Mouse (Mus musculus) CD4-positive helper T cell, adult 2 months (primary cell): ENCODE measurements around the gene Abracl.

Source experiments
- DNase-seq: peaks from one replicate; pipeline ENCODE4 v3.0.0-alpha.2; 2012; ENCODE audit warnings: low read depth, missing footprints, low spot score

Abracl gene

DNA sequence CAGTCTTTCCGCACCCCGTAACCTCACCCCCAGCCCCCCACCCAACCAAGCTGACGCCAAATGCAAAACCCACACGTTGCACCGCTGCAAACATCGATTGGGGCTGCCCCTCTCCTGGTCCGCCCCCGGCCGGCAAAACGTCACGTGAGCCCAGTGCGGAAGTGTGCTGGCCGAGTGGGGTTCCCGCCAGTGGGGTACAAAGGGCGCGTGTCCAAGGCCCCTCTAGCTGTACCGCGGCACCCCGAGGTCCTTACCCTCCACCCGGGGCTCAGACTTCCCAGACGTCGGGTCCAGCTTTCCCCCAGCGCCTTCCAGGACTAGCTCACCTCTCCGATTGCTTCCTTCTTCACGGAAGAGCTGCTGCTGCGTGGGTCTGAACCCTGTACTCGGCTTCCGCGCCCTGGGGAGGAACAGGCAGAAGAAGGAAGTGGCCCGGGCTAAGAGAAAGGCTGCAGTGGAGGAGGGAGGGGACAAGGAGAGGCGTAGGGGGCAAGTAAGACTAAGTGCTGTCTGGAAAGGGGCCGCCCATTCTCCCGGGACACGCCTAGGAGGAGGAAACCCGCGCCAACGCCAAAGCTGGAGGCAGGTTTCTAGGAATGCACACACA is at the start of gene Abracl:
Gene Abracl (minus strand): TSS at position 548 of the 607 bp plus-strand sequence.
- peak; percentile 89 for DNase-seq

DNA sequence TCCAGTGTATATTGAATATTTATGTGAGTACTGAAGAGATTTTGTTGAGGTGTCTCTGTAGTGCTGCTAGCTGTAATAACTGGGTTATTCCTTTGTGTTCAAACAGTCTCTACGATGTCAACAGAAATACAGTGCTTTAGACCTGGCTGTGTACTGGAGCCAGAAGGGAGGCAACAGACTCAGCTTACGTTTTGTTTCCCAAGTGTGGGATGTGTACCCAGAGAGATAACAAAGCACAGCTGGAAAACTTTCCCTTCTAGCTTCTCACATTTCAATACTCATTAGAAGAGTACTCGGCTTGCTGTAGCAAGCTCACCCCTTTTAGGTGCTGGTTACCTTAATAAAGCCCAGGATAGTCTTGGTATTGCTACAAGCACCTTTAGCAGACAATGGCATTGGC is 49.8 kb upstream of the Abracl start:
- DNase-seq, result no peak

DNA sequence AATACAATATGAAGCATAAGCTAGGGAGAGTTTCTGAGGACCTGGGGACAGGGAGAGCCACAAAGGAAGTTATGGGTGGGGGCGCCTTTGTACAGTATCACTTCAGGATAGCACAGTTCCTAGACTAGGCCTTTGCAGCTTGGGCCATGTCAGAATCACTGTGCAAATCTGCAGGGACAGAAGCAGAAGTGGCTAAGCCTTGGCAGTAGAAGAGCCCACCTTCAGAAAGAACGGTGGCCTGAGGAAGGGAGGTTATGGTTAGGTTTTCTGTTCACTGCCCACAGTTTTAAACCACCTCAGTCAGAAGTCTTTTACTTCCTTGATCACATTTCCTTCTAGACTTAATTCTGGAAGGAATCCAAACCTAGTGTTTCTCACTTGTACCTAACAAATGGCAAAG is 47.5 kb upstream of the Abracl start:
- DNase-seq, result no peak

DNA sequence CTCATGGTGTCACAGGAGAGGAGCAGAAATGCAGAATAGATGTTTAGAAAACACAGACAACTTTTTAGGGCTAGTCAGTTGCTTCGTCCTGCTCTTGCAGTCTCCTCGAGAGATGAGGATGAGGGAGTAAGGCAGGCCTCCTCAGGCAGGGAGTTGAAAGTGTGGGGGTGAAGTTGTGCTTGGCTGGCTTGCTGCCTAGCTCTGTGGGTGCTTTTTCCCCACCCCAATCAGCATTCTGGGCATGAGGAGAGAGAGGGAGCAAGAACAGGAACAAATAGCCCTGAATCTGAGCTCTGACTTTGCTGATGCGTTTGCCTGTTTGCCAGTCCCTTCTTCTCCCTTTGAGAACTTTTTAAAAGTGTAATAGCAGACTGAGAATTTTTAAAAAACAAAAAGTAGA is 47.1 kb upstream of the Abracl start:
- no peak for DNase-seq

DNA sequence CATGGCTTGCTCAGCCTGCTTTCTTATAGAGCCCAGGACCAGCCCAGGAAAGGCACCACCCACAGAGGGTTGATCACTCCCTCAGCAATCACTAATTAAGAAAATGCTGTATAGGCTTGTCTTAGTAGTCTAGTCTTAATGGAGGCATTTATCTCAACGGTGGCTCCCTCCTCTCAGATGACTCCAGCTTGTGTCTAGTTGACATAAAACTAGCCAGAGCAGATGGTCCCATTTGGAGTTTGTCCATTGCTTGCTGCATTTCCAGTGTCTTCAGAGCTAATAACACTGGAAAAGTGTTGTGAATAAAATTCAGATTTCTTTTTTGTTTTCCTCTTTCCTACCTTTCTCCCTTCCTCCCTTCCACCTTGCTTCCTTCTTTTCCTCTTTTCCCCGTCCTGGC is 46.5 kb upstream of the Abracl start:
- DNase-seq, result no peak

DNA sequence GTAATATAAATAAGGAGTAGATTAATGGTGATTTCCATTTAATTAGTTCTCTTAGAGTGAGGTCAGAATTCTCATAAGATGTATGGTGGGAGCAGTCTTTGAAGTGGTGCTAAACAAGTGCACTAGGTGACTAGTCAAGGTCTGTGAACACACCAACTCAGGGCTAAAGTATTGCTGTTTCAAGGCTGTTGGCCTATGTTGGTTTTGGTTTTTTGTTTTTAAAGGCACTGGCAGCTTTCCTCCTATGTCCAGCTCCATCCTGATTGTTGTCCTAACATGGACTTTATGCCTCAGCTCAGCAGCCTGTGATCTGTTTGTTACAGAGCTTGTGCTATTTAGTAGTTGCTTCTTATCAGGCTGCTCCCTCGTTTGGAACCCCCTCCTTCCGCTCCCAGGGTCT is 45.8 kb upstream of the Abracl start:
- no peak for DNase-seq

DNA sequence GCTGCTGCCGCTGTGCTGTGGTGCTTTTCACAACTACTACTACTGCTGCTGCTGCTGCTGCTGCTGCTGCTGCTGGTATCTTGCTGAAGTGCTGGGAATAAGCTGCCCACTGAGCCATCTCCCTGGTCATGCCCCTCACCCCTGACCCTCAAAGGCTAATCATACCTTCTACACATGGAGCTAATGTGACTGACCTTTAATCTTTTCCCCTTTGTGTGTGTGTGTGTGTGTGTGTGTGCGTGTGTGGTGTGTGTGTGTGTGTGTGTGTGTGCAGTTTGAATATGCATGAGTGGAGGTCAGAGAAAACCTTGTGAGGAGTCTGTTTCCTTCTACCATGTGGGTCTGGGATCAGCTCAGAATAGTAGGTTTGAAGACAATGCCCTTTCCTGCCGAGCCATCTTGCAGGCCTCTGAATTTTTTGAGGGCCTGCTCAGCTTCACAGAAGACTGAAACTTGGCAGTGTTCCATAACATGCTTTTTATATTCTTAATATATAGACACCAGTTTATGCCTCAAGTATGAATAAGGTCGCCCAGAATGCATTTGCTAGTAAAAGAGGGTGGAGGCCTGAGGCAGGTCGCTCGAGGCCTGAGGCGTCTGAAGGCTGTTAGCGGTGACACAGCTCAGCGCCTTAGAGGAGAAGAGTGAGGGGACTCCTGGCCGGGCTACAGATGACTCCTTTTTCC is 44.8 kb upstream of the Abracl start:
- DNase-seq, result no peak

DNA sequence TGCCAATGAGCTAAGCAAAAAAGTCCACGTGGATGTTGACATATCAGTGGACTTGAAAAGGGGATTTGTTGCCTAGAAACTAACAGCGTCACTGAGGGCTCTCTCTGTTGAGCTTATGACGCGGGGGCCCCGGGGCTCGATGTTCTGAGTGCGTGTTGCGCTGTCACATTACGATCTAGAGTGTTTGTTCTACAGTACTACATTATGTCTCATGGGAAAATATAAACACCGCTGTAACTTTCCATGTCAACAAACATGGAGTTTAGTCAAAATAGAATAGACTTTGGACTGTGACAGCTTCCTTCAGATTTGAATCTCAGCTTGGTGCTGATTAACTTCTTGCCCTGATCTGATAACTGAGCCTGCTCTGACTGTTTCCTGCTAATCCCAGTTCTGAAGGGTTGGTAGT is 42.9 kb upstream of the Abracl start:
- DNase-seq, result no peak

DNA sequence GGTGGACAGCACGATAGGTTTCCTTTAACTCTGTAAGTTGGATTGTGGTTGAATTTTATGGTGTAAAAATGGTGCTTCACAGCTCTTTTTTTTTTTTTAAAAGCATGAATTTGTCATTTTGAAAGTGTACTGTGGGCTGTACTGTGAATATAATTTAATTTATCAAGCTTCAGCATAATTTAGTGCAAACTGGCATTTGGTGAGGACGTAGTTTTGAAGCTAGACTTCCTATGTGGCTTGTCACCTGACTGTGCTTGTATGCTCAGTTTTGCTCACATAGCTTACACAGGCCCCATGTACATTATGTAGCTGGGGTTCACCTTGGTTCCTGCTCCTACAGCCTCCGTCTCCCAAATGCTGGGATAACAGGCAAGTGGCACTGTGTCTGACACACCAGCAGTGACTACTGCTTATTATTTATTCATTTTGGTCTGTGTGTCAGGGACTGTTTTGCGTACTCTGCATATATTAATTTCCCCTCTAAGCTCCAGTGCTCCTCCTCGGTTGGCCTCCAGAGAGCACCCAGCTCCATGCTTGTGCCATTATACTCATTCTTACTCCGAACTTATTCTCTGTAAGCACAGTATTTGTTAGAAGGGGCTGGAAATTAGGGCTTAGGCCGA is 41.6 kb upstream of the Abracl start:
- DNase-seq, result peak; percentile 46

DNA sequence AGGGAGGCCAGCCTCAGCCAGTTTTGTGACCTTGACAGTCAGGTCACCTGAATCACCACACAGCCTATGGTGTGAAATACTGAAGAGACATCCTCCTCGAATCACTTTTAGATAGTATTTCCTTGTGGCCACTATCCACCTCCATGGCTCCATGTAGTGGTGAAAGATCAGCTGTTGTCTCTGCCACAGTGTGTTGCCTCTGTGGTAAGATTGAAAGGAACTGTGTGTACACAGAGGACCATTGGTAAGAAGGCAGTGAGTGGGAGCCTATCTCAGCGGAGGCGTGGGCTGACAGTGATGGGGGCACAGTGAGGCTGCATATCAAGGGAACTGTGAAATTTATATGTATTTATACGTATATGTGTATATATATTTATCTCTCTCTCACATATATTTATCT is 38.4 kb upstream of the Abracl start:
- DNase-seq, result no peak

DNA sequence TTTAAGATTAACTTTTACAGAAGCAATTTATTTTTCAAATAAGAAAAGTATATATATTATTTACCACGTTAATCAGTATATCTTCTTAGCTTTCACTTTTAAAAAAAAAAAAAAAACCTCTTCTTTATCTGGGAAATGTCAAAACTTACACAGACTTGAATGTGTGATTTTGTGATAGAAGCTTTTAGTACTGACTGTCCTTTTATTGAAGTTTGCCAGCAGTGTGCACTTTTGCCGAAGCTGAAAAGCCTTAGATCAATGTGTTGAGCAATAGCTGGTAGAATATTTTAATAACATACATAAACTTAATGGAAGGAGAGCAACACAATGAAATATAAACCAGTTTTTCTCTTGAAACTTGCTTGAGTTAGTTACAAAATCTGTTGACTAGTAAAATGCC is 37.7 kb upstream of the Abracl start:
- no peak for DNase-seq

DNA sequence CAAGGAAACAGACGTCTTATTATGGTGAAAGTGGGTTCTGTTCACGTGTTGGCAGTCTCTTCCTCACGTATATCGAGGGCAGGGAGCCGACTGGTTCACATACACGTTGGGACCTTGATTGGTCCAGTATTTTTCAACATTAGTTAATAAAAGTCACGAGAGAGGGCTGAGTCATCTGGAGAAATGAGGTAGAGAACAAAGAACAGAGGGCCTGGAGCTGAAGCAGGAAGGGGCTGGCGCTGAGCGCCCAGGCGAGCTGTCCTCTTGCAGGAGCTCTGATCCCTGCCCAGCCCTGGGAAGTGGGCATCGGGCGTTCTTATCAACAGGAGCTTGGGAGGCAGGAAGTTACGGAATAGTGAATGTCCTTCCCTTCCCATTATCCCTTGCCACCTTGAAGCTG is 36.7 kb upstream of the Abracl start:
- peak; percentile 29 for DNase-seq

DNA sequence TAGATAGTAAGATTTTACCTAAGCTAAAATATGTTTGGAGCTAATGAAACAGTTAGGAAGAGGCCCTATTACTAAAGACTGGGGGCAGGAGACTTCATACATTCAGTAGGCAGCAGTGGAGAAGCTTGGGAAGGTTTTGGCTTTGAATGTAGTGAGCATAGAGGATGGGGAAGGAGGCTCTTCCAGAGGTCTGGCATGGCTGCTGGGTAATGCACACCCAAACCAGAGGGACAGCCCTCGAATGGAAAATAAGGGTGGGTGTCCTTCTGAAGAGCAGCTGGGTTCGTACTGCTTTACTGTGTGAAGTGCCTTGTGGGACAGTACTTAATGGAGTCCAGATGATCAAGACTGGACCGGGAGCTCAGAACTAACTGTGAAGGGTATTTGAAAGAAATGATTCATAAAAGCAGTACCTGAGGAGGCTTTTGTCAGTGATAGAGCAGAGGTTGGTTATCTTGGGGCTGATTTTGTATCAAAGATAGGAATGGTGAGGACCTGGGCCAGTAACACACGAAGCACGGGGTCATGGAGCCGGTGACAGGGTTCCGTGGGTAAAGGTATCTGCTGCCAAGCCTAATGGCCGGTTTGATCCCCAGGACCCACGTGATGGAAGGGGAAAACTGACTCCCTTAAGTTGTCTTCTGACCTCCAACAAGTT is 35.7 kb upstream of the Abracl start:
- no peak for DNase-seq

DNA sequence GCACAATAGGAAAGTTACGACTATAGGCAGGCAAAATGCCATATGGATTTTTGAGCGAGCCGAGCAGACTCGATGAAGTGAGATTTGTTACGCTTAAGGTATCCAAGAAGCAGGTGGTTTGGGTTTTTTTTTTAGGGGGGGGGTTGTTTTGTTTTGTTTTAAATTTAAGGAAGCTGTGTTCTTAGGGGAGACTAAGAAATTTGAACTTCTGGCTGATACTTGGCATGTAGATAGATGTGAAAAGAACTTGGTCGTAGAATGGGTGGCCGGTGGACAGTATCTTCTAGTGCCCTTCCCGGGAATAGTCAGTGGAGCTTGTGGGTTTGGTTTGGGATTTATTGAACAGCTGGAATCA is 33.3 kb upstream of the Abracl start:
- no peak for DNase-seq

DNA sequence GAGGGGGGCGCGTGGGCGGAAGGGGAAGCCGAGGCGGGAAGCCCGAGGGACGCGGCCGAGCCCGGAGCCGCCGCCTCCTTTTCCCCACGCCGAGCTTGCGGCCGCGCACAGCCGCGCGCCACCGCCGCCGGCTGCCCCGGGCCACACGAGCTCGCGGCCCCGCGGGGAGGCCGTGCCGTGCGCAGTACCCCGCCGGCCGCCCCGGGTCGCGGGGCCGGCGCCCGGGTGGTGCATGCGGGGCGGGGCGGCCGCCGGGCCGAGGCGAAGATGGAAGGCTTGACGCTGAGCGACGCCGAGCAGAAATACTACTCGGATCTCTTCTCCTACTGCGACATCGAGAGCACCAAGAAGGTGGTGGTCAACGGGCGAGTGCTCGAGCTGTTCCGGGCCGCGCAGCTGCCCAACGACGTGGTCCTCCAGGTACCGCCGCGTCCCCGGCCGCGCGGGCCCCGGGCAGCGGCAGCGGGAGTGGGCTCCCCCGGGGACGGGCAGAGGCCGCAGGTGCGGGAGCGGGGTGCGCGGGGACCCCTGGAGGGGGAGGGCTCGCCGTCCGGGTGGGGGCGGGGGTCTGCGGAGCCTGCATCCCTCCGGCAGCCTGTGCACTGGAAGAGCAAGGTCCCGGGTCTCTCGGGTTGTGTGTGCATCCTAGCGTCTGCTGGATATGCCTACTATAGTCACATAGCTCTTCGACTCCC is 32.8 kb upstream of the Abracl start, which contains the start of gene Reps1:
Gene Reps1 (plus strand): TSS at position 166 of the 695 bp plus-strand sequence.
- DNase-seq, result no peak

DNA sequence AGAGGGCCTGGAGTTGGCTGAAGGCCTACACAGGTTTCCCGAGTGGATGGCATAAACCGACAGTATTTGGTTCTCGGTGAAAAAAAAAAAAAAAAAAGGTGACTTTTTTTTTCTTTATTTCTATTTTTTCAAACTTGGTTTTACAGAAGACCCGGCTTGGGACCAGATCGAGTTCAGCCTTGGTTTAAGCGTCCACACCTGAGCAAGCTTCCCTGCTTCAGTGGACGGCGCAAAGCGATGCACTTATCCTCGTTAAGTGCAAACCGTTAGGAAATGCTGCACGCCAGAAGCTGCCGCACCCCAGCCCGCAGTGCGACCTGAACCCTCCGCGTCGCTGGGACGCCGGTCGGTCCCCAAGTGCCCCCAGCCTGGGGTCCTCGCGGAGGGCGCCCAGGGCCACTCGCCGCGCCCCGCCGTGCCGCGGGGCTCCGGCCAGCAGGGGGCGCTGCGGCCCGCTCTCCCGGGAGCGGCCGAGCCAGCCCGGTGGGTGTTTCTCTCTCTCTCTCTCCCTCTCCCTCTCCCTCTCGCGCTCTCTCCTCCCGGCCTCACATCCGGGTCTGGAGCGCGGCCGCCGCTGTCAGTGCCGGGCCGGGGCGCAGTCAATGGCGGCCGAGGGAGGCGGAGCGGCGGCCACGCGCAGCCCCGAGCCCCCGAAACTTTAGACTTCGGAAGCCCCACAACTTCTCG is 32.1 kb upstream of the Abracl start:
- peak; percentile 89 for DNase-seq

DNA sequence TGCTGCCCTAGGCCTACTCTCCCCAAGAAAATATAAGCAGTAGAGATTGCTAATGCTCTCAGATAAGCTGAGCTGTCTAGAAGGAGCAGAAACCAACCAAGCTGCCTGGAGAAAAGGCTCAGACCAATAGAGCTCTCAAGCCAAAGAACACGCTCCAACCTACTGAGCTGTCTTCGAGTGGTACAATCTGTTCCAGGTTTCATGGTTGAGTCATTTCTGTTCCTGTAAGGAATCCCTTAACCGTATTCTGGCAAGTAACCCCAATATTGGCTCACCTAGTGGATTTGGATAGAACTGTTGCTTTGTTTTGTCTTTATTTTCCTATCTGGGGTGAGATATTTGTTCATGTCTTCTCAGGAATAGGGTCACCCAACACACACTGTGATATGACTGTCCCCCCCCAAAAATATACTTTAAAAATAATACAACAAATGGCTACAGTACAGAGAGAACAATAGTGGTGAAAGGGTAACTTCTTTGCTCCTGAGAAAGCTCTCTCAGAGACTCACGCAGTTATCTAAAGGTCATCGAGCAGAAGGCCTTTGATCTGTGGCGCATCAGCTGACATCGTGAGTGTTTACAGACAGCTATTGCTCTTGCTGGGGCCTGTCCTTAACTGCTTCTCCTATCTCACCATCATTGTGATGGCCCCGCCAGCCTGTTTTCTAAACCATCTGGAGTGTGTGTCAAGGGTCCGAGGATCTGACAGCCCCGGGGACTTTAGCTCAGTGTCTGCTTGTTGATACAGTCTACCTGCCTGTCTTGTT is 24.5 kb upstream of the Abracl start:
- DNase-seq, result peak; percentile 44

DNA sequence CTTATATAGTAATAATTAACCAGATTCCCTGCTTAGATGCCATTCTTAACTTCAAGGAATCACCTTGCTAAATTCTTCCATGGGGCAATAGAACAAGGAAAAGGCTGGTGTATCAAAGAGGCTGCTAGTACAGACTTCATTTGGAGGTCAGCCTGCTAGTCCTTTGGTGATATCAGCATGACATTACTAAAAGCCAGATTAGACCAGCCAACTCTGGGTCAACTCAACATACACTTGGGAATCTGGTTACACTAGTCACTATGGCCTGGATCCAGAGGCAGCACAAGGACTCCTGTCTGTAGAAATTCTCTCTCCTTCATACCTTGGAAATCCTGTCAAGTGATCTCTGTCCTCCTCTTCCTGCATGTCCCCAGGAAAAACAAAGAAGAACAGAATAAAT is 23.3 kb upstream of the Abracl start:
- DNase-seq, result no peak

DNA sequence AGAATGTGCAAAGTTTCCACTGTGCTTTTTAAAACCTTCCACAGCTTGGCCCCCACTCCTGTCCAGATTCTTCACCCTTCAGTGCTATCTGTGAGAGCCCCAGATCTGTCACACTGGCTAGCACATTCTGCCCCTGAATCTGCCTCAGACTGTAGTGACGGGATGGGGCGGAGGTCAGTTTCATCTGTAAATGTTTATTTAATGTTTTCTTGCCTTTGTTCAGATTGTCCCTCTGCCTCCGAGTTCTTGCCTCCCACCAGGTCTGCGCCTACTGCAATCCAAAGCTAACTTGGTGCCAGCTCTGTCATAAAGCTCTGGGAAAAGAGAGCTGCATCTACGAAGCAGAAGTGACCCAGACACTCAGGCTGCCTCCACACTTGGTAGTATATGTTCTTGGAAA is 13.8 kb upstream of the Abracl start:
- DNase-seq, result no peak

DNA sequence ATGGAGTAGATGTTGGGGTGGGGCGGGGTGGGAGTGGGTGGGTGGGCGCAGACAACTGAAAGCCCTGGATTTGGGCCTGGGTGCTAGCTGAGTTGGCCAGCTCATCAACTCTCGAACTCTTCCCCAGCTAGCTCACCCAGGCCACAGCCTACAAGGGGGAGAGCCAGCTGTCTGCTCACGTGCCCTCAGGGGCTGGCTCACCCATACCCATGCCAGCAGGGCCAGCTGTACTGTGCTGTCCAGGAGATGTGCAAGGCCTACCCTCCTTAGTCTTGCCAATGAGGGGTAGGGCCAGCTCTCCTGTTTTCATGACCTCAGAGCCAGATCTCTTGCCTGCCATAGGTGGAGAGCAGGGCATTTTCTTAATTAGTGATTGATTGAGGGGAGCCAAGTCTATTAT is 11.3 kb upstream of the Abracl start:
- no peak for DNase-seq

DNA sequence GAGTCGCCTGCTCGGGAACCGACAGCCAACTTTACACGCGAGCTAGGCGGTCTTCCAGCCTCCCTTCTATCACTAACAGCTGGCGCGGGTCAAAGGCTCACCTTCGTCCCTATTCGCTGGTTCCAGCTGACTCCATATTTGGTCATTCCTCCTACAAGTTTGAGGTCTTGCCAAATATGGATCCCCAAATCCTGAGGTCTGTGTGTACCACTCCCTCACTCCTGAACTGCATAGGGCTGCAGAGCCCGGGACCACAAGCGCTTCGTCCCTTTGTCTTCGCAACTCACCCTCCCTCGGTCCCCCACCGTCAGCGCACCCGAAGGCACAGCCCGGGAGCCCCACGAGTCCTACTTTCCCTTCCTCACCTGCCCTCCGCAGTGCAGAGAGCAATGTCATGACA is 776 bp downstream of the Abracl start:
- DNase-seq, result peak; percentile 79
